Mouse (Mus musculus) cerebellum, adult 2 months (tissue): ENCODE measurements around the gene Tob1. TPM values are rescaled to one million over a fixed set of nuclear protein-coding genes. Genes with fewer than 3 reads are reported as not detected.

ENCODE experiments used
- DNase-seq, 2 experiments: peaks; one replicate each; pipeline ENCODE4 v3.0.0; 2021
- H3K27ac ChIP-seq: fragments of 200-500 bp; 2 replicates; pipeline ENCODE4 v1.5.1; 2012; ENCODE audit warnings: low read length, control low read depth, inconsistent platforms; ENCODE audit not compliant: insufficient read depth
- H3K27me3 ChIP-seq: fragments of 200-500 bp; 2 replicates; pipeline ENCODE4 v1.6.1; 2012; ENCODE audit warnings: inconsistent platforms, mild to moderate bottlenecking, low read length, moderate library complexity; ENCODE audit not compliant: control insufficient read depth, insufficient read depth
- H3K4me1 ChIP-seq: fragments of 200-500 bp; 2 replicates; pipeline ENCODE4 v1.6.1; 2011; ENCODE audit warnings: low read length; ENCODE audit not compliant: control insufficient read depth, insufficient read depth
- H3K4me3 ChIP-seq: fragments of 200-500 bp; replicated peaks from 2 replicates; pipeline ENCODE3; 2011; ENCODE audit warnings: mild to moderate bottlenecking, low read depth, low read length, control low read depth; ENCODE audit not compliant: insufficient read depth
- CTCF ChIP-seq: fragments of 200-500 bp; IDR thresholded peaks from 2 replicates; pipeline ENCODE4 v1.5.1; 2011; ENCODE audit warnings: low read depth, mild to moderate bottlenecking, control low read depth, low read length, moderate library complexity, borderline replicate concordance; ENCODE audit not compliant: insufficient read depth
- POLR2A ChIP-seq: fragments of 200-500 bp; IDR thresholded peaks from 2 replicates; pipeline ENCODE4 v1.6.1; 2011; ENCODE audit warnings: low read length, control low read depth, borderline replicate concordance; ENCODE audit not compliant: insufficient read depth
- WGBS: fragments of 180-500 bp; shearing (Covaris S2); methylation state at CpG from one replicate; pipeline ENCODE4 v1.1.7; 2018; 5-methylcytosine and 5-hydroxymethylcytosine counted together
- polyA plus RNA-seq: library from polyadenylated mRNA; depleted of rRNA; stranded (reverse); fragments of >200 nt; gene quantifications from 2 replicates; pipeline ENCODE4 v1.2.3, GENCODE M21; 2012

The Tob1 gene
- polyA plus RNA-seq, 1 experiment = 55.9 TPM

DNA sequence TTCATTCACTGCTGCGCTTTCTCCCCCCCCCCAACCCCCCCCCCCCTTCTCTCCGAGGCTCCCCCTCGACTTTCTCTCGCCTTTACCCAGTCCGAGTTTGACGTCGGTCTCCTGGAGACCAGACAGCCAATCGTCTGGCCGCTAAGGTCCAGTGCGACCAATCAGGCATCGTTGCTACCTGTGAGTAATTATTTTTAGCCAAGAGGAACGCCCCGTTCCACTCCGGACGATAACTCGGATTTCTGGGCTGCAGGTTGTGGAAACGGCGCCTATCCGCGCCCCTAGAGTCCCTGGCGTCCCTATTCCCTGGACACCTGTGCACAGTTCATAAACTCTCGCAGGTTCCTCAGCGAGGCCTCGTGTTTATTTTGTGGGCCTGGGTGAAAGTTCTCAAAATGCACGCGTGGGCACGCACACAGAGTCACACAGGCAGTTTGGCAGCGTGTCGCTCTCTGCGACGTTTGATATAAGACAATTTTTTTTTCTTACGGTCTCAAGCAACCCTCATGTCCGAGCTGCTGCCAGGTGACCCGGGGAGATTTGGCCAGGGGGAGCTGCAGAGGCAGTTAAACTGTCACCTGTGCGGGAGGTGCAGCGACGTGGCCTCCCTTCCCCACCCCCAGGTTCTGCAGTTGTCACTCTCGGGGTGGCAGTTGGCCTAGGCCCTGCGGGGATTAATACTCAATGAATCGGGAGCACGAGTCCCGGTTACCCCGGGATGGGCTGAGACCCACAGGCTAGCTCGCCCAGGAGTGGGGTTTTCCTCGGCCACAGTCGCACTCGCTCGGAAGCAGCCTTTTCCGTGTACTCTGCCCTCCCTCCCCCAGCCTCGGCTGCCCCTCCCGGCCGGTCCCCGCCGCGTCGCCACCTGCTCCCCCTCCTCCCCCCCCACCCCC is 815 bp upstream of the Tob1 start:
- peaks cover 6% of the 10 kb centered on the region; the same call in 1 of the 2 replicates for H3K4me1 ChIP-seq
- 1% methylated on average over 53 of the region's 56 CpGs for WGBS
- H3K27me3 ChIP-seq = no peaks in the 10 kb centered on the region
- H3K4me3 ChIP-seq = peak overlapping the region; percentile 69
- peak; percentile 94 to 99 for DNase-seq
- H3K27ac ChIP-seq = peak overlapping the region; percentile 99
- TF ChIP-seq CTCF (no peak), POLR2A (peak; percentile 75)

- under 1% methylated on average over 52 of the region's 61 CpGs for WGBS
These were observed 616 bp downstream of the Tob1 start for GRCm38 (mm10) chr11:94211651-94212488.

GRCm38 (mm10) chr11:94212489-94212836 is 1.2 kb downstream of the Tob1 start:
- peak overlapping the region; percentile 100 for H3K4me3 ChIP-seq
- no peak for DNase-seq
- no peaks in the 10 kb centered on the region for H3K27me3 ChIP-seq
- peak overlapping the region; percentile 96 for H3K27ac ChIP-seq
- WGBS = under 1% methylated on average over 7 of the region's 7 CpGs
- peaks cover 17% of the 10 kb centered on the region; the same call in 1 of the 2 replicates for H3K4me1 ChIP-seq
- TF ChIP-seq POLR2A (no peak), CTCF (no peak)

More at GRCm38 (mm10) chr11:94211651-94212488, 616 bp downstream of the Tob1 start:
- DNase-seq = peak; percentile 79 to 83
- TF ChIP-seq CTCF (no peak), POLR2A (no peak; the same call in 1 of the 2 replicates)
- Histone ChIP-seq H3K27ac (peak overlapping the region; percentile 96), H3K27me3 (no peaks in the 10 kb centered on the region), H3K4me3 (peak overlapping the region; percentile 100), H3K4me1 (peaks cover 14% of the 10 kb centered on the region; the same call in 1 of the 2 replicates)

DNA sequence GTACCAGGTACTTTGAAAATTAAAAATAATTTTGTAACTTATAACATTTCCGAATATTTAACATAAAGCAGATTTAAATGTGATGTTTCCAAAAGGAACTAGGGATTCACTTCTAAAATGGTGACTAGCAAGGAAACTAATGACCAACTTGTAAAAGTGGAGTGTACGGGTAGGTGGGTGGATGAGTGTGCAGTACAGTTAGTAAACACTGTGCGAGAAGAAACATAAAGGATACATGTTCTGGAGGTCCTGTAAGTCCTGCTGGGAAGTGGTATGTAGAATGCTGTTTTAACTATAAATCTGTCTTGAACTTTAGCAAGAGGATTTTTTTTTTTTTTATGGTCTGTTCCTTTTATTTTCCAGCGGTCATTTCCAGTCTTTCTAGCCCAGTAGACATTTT is 1.7 kb downstream of the Tob1 start:
- WGBS = 10% methylated on average over 4 of the region's 4 CpGs
- H3K4me3 ChIP-seq = peak overlapping the region; percentile 35
- TF ChIP-seq CTCF (no peak), POLR2A (no peak)
- H3K27me3 ChIP-seq = no peaks in the 10 kb centered on the region
- peaks cover 17% of the 10 kb centered on the region; the same call in 1 of the 2 replicates for H3K4me1 ChIP-seq
- no peak overlapping the region for H3K27ac ChIP-seq
- no peak for DNase-seq

- Histone ChIP-seq H3K4me3 (peak overlapping the region; percentile 62), H3K27me3 (no peaks in the 10 kb centered on the region), H3K27ac (peak overlapping the region; percentile 74), H3K4me1 (peaks cover 17% of the 10 kb centered on the region; the same call in 1 of the 2 replicates)
- TF ChIP-seq CTCF (no peak), POLR2A (no peak)
- peak; percentile 60 to 66 for DNase-seq
- WGBS = 7% methylated on average over 29 of the region's 29 CpGs
These were observed 2.7 kb downstream of the Tob1 start for GRCm38 (mm10) chr11:94213735-94214594.

DNA sequence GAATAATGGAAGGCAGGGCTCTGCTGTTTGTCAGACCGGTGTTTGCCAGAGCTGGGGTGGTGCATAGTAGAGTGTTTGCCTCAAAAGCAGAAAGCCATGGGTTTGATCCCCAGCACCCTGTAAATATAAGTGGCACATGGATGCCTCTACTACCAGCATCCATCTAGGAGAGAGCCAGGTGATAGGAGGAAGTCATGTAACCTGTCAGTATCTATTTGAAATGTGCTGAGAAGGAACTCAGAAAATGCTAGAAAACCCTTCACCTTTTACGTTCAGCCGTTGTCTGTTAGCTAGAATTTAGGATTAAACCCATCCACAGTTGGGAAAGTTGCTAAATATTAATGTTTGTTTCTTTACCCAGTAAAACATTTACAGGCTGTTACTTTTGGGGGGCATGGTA is 4.3 kb downstream of the Tob1 start:
- H3K4me3 ChIP-seq = no peak overlapping the region
- DNase-seq = no peak
- H3K27me3 ChIP-seq = no peaks in the 10 kb centered on the region
- H3K4me1 ChIP-seq = peaks cover 17% of the 10 kb centered on the region; the same call in 1 of the 2 replicates
- no peak overlapping the region for H3K27ac ChIP-seq
- 32% methylated on average over 3 of the region's 3 CpGs for WGBS
- TF ChIP-seq CTCF (no peak), POLR2A (no peak)

- TF ChIP-seq POLR2A (peak; percentile 11; the same call in 1 of the 2 replicates), CTCF (no peak)
- Histone ChIP-seq H3K27me3 (no peaks in the 10 kb centered on the region), H3K4me3 (no peak overlapping the region), H3K27ac (no peak overlapping the region), H3K4me1 (peaks cover 20% of the 10 kb centered on the region; the same call in 1 of the 2 replicates)
- no peak for DNase-seq
- WGBS = 17% methylated on average over 2 of the region's 2 CpGs
These were observed 5.0 kb downstream of the Tob1 start for GRCm38 (mm10) chr11:94216247-94216646.
